Mouse (Mus musculus) gastrocnemius, postnatal 14 days (tissue): ENCODE results near the gene Fgf7. TPM values are rescaled to one million over a fixed set of nuclear protein-coding genes. Genes with fewer than 3 reads are reported as not detected.

Source experiments
- DNase-seq: peaks from one replicate; pipeline ENCODE4 v3.0.0; 2021; ENCODE audit warnings: mixed read lengths
- intact Hi-C: fragments of 180-260 bp; cut with DNase I; formaldehyde crosslinking; loops from one replicate; pipeline ENCODE4 v1.15.1; 2025; ENCODE audit warnings: low total_unique reads
- long read RNA-seq, 2 experiments: library from polyadenylated mRNA; stranded (forward); transcript quantifications; one replicate each; pipeline ENCODE4 v2.0.0; 2021
- total RNA-seq, 2 experiments: library from RNA; stranded (reverse); gene quantifications; 2 replicates each; pipeline ENCODE4 v1.2.3; 2021

The Fgf7 gene
- total RNA-seq: 1 to 10 TPM; 2.7 to 4.4 TPM
- long read RNA-seq, experiment 1, partial matches to known transcripts: 0 of 1 reads
- long read RNA-seq, experiment 1, other reads (novel, unspliced or antisense): 0 of 1 reads
- long read RNA-seq, experiment 2: 0 reads

- intact Hi-C loops: no loop called here
- DNase-seq: peak; percentile 35
Measured at GRCm38 (mm10) chr2:126034379-126035005, at the start of gene Fgf7. Fgf7 (plus strand) TSS chr2:126034658.

GRCm38 (mm10) chr2:126002291-126002690 lies 32.2 kb upstream of the Fgf7 start:
- intact Hi-C loops: loop anchor here (10.0 kb wide), 2 partner anchors 233 to 363 kb away; no protein-coding TSS in a partner anchor
- no peak for DNase-seq

GRCm38 (mm10) chr2:126006088-126006487 lies 28.4 kb upstream of the Fgf7 start:
- DNase-seq: peak; percentile 44
- intact Hi-C loops: loop anchor here (10.0 kb wide), 2 partner anchors 229 to 359 kb away; no protein-coding TSS in a partner anchor

- no peak for DNase-seq
- intact Hi-C loops: loop anchor here (10.0 kb wide), 2 partner anchors 228 to 358 kb away; no protein-coding TSS in a partner anchor
Measured at GRCm38 (mm10) chr2:126006742-126007141, 27.7 kb upstream of the Fgf7 start.

GRCm38 (mm10) chr2:126014989-126015710 lies 19.3 kb upstream of the Fgf7 start:
- intact Hi-C loops: no loop called here

GRCm38 (mm10) chr2:126015763-126016473 lies 18.5 kb upstream of the Fgf7 start:
- intact Hi-C loops: no loop called here
- no peak for DNase-seq

More at GRCm38 (mm10) chr2:126014989-126015710, 19.3 kb upstream of the Fgf7 start:
- no peak for DNase-seq

GRCm38 (mm10) chr2:126031186-126031900 lies 3.1 kb upstream of the Fgf7 start:
- intact Hi-C loops: no loop called here
- no peak for DNase-seq

GRCm38 (mm10) chr2:126033114-126033972 lies 1.1 kb upstream of the Fgf7 start:
- DNase-seq: no peak
- intact Hi-C loops: no loop called here

GRCm38 (mm10) chr2:126035013-126035770 lies 734 bp downstream of the Fgf7 start:
- no peak for DNase-seq
- intact Hi-C loops: no loop called here

GRCm38 (mm10) chr2:126036121-126036520 lies 1.7 kb downstream of the Fgf7 start:
- no peak for DNase-seq
- intact Hi-C loops: no loop called here

- intact Hi-C loops: no loop called here
- no peak for DNase-seq
Measured at GRCm38 (mm10) chr2:126038221-126039000, 4.0 kb downstream of the Fgf7 start.

GRCm38 (mm10) chr2:126039414-126039891 lies 5.0 kb downstream of the Fgf7 start:
- intact Hi-C loops: no loop called here
- peak; percentile 39 for DNase-seq

- intact Hi-C loops: no loop called here
Measured at GRCm38 (mm10) chr2:126040651-126041050, 6.2 kb downstream of the Fgf7 start.

GRCm38 (mm10) chr2:126041237-126041636 lies 6.8 kb downstream of the Fgf7 start:
- DNase-seq: no peak
- intact Hi-C loops: no loop called here

More at GRCm38 (mm10) chr2:126040651-126041050, 6.2 kb downstream of the Fgf7 start:
- DNase-seq: no peak

GRCm38 (mm10) chr2:126042674-126043073 lies 8.2 kb downstream of the Fgf7 start:
- intact Hi-C loops: no loop called here
- DNase-seq: no peak

GRCm38 (mm10) chr2:126045621-126046020 lies 11.2 kb downstream of the Fgf7 start:
- DNase-seq: no peak
- intact Hi-C loops: no loop called here
